Mouse (Mus musculus) megakaryocyte-erythroid progenitor cell, adult 5-6 weeks (primary cell): ENCODE results near the gene Pde6c. TPM values are rescaled to one million over a fixed set of nuclear protein-coding genes. Genes with fewer than 3 reads are reported as not detected.

Experiments used
- ATAC-seq: replicated peaks from 2 replicates; pipeline ENCODE4 v1.8.0; 2016; ENCODE audit warnings: mild to moderate bottlenecking, inconsistent platforms; ENCODE audit not compliant: severe bottlenecking, poor library complexity, low FRiP score, low TSS enrichment
- total RNA-seq, 2 experiments: library from RNA; stranded (forward) in 1 of 2; stranded (reverse) in 1 of 2; fragments of 200-1000, 215-1000 nt in 1 of 2; fragments of >200 nt in 1 of 2; fragmentation: Nextera tagmentation in 1 of 2; gene quantifications; 2 replicates each; pipeline ENCODE4 v1.2.3; 2014 to 2017

Pde6c gene
- not detected in 2 replicates for total RNA-seq (2014; fragmentation: Nextera tagmentation)
- total RNA-seq (2017): not detected in 2 replicates

- ATAC-seq: no peak
These were observed at the start of gene Pde6c for GRCm38 (mm10) chr19:38132481-38132880. TSS of gene Pde6c (plus strand) at chr19:38132781.

GRCm38 (mm10) chr19:38082931-38083525, 49.6 kb upstream of the Pde6c start:
- ATAC-seq: no peak

- no peak for ATAC-seq
These were observed 46.7 kb upstream of the Pde6c start for GRCm38 (mm10) chr19:38085841-38086240.

DNA sequence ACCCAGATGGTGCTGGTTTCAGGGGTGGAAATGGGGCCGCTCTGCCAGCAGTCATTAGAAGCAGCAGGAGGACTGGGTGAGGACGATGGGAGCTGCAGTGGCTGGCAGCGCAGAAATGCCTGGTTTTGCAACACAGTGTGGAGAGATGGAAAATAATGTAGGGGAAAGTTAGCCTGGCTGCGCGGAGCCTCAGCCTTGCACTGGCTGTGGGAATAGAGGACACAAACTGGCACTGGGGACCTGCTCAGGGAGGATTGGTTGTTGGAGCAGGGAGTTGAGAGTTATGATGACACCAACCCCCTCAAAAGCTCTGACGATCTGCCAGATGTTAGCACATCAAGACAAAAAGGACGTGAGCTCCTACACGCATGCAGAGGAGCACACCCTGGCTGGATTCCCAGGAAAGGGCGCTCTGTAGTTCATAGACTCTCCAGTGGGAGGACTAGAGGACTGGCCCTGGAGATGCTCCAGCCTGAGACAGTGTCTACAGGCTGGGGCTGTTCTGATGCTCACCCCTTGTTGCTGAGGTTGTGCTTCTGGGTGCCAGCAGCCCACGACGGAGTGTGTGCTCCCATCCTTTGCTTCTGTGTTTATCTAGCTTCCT, 45.5 kb upstream of the Pde6c start:
- no peak for ATAC-seq

GRCm38 (mm10) chr19:38089358-38089757, 43.2 kb upstream of the Pde6c start:
- ATAC-seq: no peak

GRCm38 (mm10) chr19:38091512-38091985, 41.0 kb upstream of the Pde6c start:
- no peak for ATAC-seq

GRCm38 (mm10) chr19:38096231-38096630, 36.4 kb upstream of the Pde6c start:
- no peak for ATAC-seq

GRCm38 (mm10) chr19:38096858-38097758, 35.5 kb upstream of the Pde6c start, which contains the start of gene Ffar4:
TSS of gene Ffar4 (plus strand) at chr19:38097071.
- ATAC-seq: no peak

- no peak for ATAC-seq
These were observed 24.7 kb upstream of the Pde6c start for GRCm38 (mm10) chr19:38107871-38108270.

- no peak for ATAC-seq
These were observed 22.9 kb upstream of the Pde6c start for GRCm38 (mm10) chr19:38109506-38110242.

- ATAC-seq: no peak
These were observed 21.5 kb upstream of the Pde6c start for GRCm38 (mm10) chr19:38111056-38111455.

DNA sequence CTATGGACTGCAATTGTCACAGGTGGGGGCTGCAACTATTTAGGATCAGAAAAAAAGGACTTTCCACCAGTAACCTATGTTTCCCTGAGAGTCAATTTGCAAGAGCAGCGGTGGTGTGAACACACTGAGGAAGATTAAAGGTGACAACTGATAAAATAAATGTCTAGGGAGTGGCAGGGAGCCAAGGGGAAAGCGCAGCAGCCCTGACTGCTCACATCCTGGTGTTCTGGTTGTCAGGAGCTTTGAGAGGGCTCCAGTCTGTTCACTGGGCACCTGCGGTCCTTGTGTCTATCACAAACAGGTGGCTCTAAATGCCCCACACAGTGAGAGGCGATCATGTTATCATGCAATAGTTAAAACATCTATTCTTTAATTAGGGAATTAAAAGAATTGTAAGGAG, 20.0 kb upstream of the Pde6c start:
- ATAC-seq: no peak

DNA sequence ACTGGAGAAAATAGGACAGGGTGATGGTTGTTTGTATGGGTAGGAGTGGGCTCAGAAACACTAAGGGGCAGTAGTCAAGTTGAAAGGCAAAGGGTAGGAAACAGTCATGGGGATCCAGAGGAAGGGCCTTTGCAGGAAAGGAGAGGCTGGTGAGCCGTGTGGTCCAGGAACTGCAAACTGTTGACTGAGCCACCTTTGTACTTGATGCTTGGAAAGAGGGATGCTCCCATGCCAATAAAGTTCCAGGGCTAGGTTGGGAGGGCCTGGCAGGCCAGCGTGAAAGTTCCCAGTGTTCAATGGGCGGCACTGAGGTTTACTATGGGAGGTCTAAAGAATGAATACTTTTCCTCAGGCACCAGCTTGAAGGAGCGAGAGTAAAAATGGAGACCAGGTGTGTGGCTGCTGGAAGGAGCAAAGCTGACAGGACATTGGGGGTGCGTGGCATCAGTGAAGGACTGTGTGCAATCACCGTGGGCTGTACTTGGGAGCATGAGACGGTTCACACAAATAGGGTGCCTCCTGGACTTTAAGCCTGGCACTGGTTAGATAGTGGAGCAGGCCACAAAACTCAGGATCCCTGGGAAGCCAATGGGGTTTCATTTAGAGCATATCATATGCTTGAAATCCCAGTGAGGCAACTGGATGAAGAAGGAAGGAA, 17.6 kb upstream of the Pde6c start:
- no peak for ATAC-seq

DNA sequence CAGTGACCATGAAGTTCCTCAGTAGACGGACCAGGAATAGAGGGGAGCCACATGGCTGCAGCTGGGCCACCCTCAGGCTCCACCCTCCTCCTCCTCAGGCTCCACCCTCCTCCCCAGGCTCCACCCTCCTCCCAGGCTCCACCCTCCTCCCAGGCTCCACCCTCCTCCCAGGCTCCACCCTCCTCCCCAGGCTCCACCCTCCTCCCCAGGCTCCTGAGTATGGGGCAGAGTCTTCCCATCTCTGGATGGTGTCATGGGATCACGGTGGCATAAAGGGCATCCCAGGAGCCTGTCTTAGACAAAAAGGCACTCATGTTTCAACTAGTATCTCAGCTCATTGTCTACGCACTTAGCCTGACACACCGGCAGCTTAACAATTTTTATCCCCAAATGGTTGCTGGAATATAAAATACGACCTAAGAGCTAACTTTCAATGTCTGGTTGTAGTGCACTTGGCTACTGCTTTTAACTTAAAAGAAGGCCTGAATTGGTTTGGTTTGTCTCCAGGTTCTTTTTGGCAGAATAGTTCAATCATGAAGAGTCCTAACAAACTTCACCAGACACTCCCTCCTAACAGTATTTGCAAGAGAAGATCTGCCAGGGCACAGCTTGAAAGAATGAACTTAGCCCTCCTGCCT, 12.3 kb upstream of the Pde6c start:
- no peak for ATAC-seq

- no peak for ATAC-seq
These were observed 8.7 kb upstream of the Pde6c start for GRCm38 (mm10) chr19:38123921-38124320.

- no peak for ATAC-seq
These were observed 8.0 kb upstream of the Pde6c start for GRCm38 (mm10) chr19:38124401-38125218.

GRCm38 (mm10) chr19:38125219-38125610, 7.4 kb upstream of the Pde6c start, which contains the start of gene Rbp4:
TSS of gene Rbp4 (minus strand) at chr19:38125281.
- ATAC-seq: no peak

GRCm38 (mm10) chr19:38126656-38127055, 5.9 kb upstream of the Pde6c start:
- no peak for ATAC-seq
